Comparison of ENCODE assay signal across 11 mouse cellular contexts in the genomic region with DNA sequence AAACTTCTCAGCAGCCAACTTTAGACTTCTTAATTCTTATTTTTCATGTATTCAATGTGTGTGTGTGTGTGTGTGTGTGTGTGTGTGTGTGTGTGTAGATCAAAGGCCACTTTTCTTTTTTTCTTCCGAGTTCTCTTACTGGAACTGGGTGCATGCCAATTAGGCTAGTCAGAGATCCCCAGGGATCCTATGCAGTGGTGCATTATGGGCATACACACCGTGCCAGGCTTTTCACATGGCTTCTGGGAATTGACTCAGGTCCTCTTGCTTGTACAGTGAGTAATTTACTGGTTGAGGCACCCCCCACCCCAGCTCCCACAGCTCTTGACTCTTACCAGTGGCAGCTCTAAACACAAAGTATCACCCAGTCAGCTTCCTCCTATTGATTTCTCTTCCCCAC.
A peak's percentile ranks its signal among the peaks of the same experiment; 100 is the strongest.
DNase-seq lines count a peak whose midpoint lies in the region; ATAC-seq and TF ChIP-seq lines count a peak whose summit lies in the region.
"Had no signal": no experiment of that assay in that cellular context is flagged by ENCODE, and none has a peak within 500 bp of the region (broad histone marks: within the 10 kb centered on the region; RNA-seq: fewer than 3 reads in every experiment).

No protein-coding gene starts in this region.

- no peak for ATAC-seq in heart, embryonic 11.5 days (replicated peaks; ENCODE audit: insufficient number of reproducible peaks, low FRiP score, low TSS enrichment)
- ATAC-seq in stomach, postnatal 0 days (ENCODE audit: low FRiP score, low TSS enrichment) = no peak

- TF ChIP-seq CTCF in brain, embryonic 14.5 days (IDR thresholded peaks at IDR 0.05; ENCODE audit: borderline replicate concordance, extremely low read depth, insufficient read depth, insufficient read length) = no peak
- TF ChIP-seq CTCF in stomach, postnatal 0 days (IDR thresholded peaks at IDR 0.05; ENCODE audit: low read depth) = no peak

- no peak overlapping the region for H3K4me2 ChIP-seq in heart, embryonic 11.5 days
- no peak overlapping the region for H3K4me2 ChIP-seq in stomach, postnatal 0 days (replicated peaks; ENCODE audit: low read depth)
- H3K4me2 ChIP-seq: embryonic facial prominence, embryonic 12.5 days had no signal

- no peak for TF ChIP-seq EP300 in stomach, postnatal 0 days (optimal IDR thresholded peaks at IDR 0.05)

- no peak for TF ChIP-seq POLR2A in brain, embryonic 14.5 days (IDR thresholded peaks at IDR 0.05; ENCODE audit: borderline replicate concordance, extremely low read depth, insufficient read depth, insufficient read length, poor library complexity, severe bottlenecking)

- WGBS in heart, embryonic 11.5 days (ENCODE audit: insufficient replicate concordance) = 52% methylated on average over 2 of the region's 2 CpGs
- WGBS in stomach, postnatal 0 days = 51% methylated on average over 2 of the region's 2 CpGs

- H3K4me1 ChIP-seq in heart, embryonic 11.5 days (ENCODE audit: control insufficient read depth, insufficient read depth, low read length) = no peaks in the 10 kb centered on the region
- H3K4me1 ChIP-seq in stomach, postnatal 0 days (replicated peaks; ENCODE audit: control insufficient read depth, insufficient read depth) = no peaks in the 10 kb centered on the region
- H3K4me1 ChIP-seq: embryonic facial prominence, embryonic 12.5 days had no signal

- no peak overlapping the region for H3K4me3 ChIP-seq in heart, embryonic 11.5 days (ENCODE audit: low read depth, low read length)
- no peak overlapping the region for H3K4me3 ChIP-seq in stomach, postnatal 0 days (ENCODE audit: low read depth, low read length)
- H3K4me3 ChIP-seq: embryonic facial prominence, embryonic 12.5 days had no signal

- no peaks in the 10 kb centered on the region for H3K9me3 ChIP-seq in heart, embryonic 11.5 days (replicated peaks; ENCODE audit: control insufficient read depth, low read length)
- no peaks in the 10 kb centered on the region for H3K9me3 ChIP-seq in stomach, postnatal 0 days (ENCODE audit: control insufficient read depth, low read length)
- H3K9me3 ChIP-seq: embryonic facial prominence, embryonic 12.5 days had no signal

- H3K27ac ChIP-seq in heart, embryonic 11.5 days (ENCODE audit: low read depth, low read length) = no peak overlapping the region
- H3K27ac ChIP-seq in stomach, postnatal 0 days (replicated peaks) = no peak overlapping the region
- H3K27ac ChIP-seq: embryonic facial prominence, embryonic 12.5 days; kidney, postnatal 0 days had no signal

- no peaks in the 10 kb centered on the region for H3K36me3 ChIP-seq in heart, embryonic 11.5 days (ENCODE audit: control insufficient read depth, insufficient read depth, low read length)
- H3K36me3 ChIP-seq in stomach, postnatal 0 days (ENCODE audit: control insufficient read depth, insufficient read depth, low read length) = no peaks in the 10 kb centered on the region
- H3K36me3 ChIP-seq: embryonic facial prominence, embryonic 12.5 days had no signal

- H3K9ac ChIP-seq in heart, embryonic 11.5 days (ENCODE audit: low read depth, low read length) = no peak overlapping the region
- no peak overlapping the region for H3K9ac ChIP-seq in stomach, postnatal 0 days (ENCODE audit: low read length)
- H3K9ac ChIP-seq: embryonic facial prominence, embryonic 12.5 days had no signal

- H3K27me3 ChIP-seq in heart, embryonic 11.5 days (ENCODE audit: control insufficient read depth, insufficient read depth, low read length) = no peaks in the 10 kb centered on the region
- H3K27me3 ChIP-seq in stomach, postnatal 0 days (ENCODE audit: control insufficient read depth, insufficient read depth, low read length) = no peaks in the 10 kb centered on the region
- H3K27me3 ChIP-seq: embryonic facial prominence, embryonic 12.5 days had no signal

- intact Hi-C loops in heart, postnatal 10 days (cut with DNase I) = no loop called here

- peak; percentile 6 to 8 for DNase-seq in heart, postnatal 10 days
- DNase-seq in ovary, postnatal 14 days (ENCODE audit: low spot score) = peak; percentile 8
- DNase-seq in ovary, adult 18-20 months (ENCODE audit: low spot score) = no peak
- DNase-seq in brain, embryonic 14.5 days (ENCODE audit: low read depth) = peak; percentile 80
- DNase-seq in stomach, postnatal 0 days (ENCODE audit: low spot score) = peak; percentile 13
- DNase-seq in layer of hippocampus, postnatal 14 days (ENCODE audit: low spot score in 2 of 2) = no peak
- no peak for DNase-seq in layer of hippocampus, adult 18-20 months (ENCODE audit: low spot score in 2 of 2)
- DNase-seq: thymus, postnatal 25 days had no signal

Comparison
In these comparisons a context has a peak if more than half of its experiments do, and no peak if none do; other contexts are left out.
1. DNase-seq: peak in heart, postnatal 10 days (2 of 2), ovary, postnatal 14 days (single experiment), brain, embryonic 14.5 days (single experiment) and stomach, postnatal 0 days (single experiment); none in ovary, adult 18-20 months (single experiment), layer of hippocampus, postnatal 14 days (0 of 2) and layer of hippocampus, adult 18-20 months (0 of 2).